Mouse (Mus musculus) kidney, adult 18-20 months (tissue): Measurements from ENCODE around the gene Dnaaf2.

Experiments used
- DNase-seq: peaks from one replicate; pipeline ENCODE4 v3.0.0; 2021

The Dnaaf2 gene

DNA sequence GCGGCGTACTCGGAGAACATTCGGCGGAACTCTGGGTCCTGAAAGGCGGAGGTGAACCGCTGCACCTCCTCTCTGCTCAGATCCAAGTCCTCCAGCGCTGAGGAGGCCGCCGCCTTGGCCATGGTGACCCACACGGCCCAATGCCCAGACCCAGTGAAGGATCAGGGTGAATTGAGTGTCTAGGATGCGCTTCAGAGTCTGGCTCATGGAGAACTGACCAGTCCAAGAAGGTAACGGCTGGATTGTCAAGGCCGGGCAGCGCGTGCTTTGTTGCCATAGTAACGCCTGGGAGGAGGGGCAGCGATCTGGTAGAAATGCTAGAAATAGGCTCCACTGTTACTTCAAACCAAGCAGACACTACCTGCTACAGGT, at the start of gene Dnaaf2:
Gene Dnaaf2, minus strand, starts transcription at position 266 of the 372 bp plus-strand sequence.
- peak; percentile 85 for DNase-seq

DNA sequence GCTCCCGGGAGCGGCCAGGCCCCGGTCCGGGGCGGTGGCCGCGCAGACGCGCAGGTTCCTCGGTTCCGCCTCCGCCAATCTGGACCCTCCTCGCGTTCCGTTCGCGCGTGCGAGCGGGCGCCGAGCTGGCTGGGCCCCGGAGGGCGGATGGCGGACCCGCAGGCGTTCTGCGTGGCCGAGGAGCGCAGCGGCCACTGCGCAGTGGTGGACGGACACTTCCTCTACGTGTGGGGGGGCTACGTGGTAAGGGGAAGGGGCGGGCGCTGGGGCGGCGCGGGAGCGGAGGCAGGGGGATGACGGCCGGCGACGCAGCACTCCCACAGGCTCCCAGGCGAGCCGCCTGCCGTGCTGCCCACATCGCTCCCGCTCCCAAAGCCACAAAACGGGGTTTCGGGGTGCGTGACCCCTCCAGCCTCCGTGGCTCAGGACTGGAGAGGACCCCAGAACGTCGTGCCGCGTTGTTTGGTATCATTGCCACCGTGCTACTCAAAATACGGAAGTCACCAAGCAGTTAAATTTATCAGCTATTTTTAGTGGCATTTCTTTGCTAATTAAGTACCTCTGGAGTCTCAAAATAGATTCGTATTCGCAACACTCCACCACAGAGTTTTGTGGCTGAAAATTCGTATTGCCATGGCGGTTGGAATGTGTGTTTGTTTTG, 43.7 kb upstream of the Dnaaf2 start:
- DNase-seq, result peak; percentile 66

DNA sequence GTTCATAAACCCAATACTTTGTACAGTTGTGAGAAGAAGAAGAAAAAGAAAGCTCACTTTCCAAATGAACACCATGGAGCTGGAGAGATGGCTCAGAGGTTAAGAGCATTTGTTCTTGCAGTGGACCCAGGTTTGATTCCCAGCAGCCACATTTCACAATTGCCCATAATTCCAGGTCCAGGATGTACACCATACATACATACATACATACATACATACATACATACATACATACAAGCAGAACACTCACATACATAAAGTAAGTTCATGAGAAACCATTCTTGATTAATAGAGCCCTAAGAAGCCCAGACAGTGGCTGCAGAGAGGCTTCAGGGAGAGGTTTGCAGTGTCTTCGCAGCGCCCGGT, 43.2 kb upstream of the Dnaaf2 start:
- DNase-seq, result no peak

DNA sequence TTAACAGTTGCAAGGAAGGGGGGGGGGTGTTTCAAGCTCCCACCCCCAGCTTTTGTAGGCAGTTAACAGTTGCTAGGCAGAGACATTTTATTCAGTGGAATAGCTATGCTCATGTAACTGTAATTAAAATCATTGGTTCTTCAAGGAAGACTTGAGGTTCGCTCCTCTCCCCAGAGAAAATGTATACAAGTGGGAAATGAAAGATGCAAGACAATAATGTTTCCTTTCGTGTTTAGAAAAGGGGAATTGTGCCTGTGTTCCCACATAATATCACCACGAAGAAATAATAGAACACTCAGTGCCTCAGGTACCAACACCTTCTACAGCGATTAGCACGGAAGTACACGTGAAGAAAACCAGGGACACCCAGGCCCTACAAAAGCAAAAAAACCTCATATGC, 42.6 kb upstream of the Dnaaf2 start, which contains the start of gene Klhdc1:
Gene Klhdc1, plus strand, starts transcription at position 301 of the 400 bp plus-strand sequence.
- no peak for DNase-seq

DNA sequence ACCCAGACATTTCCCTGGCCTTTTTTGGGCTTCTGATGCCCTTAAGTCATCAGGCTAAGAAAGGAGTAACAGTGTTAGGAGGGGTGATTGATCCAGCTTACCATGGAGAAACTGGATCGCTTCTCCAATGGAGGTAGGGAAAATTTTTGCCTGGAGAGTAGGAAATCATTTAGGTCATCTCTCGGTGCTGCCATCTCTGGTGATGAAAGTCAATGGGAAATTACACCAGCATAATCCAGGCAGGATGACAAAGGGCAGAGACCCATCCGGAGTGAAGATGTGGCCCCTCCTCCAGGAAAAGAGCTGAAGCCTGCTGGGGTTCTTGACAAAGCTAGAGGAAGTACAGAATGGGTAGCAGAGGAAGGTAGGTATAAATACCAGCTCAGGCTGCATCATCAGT, 40.1 kb upstream of the Dnaaf2 start:
- DNase-seq, result no peak

DNA sequence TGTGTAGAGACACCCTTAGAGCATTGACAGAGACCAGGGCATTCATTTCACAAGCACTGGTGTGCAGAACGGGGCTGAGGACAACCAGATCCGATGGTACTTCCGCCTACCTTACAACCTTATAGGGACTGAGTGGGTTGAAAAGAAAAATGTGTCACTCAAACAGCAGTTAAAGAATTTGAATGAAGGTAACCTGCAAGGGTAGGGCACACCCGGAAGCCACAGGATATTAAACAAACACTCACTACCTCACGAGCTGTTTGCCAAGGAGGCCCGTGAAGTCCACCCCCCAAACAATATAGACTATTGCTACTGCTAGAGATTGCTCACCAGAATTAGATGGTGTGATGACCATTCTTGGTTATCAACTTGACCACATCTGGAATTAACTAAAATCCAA, 37.6 kb upstream of the Dnaaf2 start:
- DNase-seq, result no peak

DNA sequence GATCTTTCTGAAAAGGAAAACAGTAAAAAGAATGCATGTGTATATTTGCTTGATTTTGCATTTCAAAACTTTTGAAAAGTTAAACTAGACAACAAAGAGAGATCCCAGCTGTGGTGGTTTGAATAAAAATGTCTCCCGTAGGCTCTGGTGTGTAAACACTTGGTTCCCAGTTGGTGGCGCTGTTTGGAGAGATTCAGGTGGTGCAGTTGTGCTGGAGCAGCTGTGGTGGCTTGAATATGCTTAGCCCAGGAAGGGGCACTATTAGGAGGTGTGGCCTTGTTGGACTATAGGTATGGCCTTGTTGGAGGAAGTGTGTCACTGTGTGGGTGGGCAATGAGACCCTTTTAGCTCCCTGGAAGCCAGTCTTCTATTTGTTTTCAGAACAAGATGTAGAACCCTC, 31.0 kb upstream of the Dnaaf2 start:
- no peak for DNase-seq

DNA sequence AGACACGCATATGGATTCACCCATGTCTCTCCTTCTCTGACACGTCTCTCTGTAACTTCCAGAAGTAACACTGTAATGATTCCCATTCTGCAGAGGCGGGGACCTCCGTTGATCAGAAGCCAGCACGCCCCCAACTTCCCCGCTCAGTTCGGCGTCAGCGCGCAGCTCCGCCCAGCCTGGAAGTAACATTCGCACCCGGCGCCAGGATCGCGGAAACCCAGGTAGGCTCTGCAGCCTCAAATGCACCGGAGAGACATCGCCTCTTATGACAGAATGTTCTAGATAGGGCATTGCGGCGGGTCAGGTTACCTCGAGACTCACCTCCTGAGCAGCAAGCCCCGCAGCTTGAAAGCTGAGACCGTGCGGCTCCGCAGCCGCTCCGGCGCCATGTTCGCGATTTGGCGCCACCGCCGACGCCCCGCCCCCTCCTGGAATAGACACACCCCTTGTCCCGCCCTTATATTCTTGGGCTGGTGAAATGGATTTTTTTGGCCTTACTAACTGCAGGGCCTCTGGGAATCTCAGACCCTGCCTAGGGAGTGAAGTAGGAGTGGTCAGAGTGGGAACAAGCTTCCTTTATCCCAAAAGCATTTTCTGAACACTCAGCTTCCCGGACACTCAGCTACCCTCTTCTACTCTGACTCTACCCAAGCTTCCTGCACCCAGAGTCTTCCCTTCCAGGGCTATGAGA, 29.7 kb upstream of the Dnaaf2 start, which contains the start of gene Pole2:
Gene Pole2, minus strand, starts transcription at position 420 of the 691 bp plus-strand sequence.
- DNase-seq, result peak; percentile 92

DNA sequence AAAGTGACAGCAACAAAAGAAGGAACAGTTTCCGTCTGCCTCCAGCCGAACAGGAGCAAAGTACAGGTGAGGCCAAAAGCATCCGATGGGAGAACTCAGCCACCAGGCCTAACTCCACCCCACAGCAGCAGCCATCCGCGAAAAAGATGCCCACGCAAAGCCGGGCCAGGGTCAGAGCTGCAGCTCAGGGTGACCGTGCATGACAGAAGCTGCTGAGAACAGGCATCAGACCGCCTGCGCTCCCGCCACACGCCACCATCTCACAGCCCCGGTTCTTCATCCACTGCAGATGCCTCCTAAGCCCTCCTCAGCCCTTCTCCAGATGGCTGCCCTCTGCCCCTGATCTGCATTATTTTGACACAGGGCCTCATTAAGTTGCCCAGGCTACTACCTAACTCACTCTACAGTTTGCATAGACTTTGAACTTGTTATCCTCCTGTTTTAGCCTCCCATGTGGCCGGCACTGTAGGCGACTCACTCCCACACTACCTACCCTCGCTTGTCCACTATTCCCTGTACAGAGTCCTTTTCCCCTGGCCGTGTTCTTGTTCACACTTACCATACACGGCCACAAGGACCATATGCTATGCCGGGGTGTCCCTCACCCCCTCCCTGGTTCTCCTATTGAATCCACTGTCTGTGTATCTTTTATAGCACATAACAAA, 22.5 kb upstream of the Dnaaf2 start:
- DNase-seq, result no peak

DNA sequence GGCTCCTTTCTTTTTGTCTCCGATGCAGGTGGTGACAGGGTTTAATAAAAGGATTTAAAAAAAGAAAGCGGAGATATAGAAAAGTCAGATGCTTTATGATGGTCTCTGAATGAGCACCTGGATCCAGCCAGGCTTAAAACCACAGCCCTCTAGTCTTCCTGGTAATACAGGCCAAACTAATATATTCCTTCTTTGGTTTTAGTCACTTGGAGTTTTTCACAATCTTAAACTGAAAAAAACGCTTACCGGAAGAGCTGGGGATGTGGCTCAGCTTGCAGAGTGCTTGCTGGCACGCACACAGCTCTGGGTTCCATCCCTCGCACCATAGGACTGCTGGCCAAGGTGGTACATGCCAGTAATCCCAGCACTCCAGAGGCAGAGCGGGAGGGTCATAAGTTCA, 18.4 kb upstream of the Dnaaf2 start:
- no peak for DNase-seq

DNA sequence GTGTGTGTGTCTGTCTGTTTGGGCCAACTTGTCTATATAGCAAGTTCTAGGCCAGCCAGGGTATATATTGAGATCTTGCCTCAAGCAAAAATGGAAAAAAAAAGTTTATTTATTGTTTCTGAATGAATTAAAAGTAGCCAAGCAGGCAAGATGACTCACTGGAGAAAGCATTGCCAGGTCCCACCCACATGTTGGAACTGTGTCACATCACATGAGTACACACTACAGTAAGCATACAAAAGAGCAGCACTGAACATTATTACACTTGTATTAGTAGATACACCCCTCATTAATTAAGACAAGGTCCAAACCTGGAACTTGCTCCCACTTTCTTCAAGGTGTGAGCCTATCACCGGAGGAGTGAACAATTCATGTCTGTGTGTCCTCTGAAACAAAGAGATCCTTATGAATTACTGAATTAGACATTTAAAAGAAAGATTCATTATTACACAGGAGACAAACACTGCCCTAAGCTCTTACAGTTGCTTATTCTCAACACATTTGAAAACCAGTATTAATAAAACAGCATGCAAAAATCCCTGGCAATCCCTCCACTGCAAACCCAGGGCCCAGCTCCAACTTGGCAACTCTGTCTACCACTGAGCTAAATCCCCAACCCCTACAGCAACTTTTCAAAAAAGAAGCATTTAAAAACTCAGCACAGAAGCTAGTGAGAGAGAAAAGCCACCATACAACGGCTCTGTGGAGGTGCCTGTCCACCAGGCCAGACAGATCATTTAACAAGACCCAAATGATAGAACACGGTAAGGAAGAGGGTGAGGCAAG, 17.0 kb upstream of the Dnaaf2 start:
- no peak for DNase-seq

DNA sequence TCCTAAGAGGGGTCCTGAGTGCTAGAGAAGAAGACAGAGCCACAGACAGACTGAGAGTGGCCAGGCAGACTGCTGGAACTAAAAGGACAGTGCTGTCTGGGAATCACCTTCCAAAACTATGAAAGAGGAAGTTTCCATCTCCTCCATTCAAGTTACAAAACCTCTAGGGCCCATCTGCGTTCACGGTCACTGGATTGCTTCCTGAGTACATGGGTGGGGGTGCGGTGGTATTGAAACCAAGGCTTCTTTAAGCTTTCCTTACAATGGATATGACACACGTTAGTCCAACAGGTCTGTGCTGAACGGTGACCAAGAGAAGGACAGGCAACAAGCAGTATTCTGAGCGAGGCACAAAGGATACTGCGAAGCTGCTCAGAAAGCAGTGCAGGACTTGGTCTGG, 16.2 kb upstream of the Dnaaf2 start:
- no peak for DNase-seq

DNA sequence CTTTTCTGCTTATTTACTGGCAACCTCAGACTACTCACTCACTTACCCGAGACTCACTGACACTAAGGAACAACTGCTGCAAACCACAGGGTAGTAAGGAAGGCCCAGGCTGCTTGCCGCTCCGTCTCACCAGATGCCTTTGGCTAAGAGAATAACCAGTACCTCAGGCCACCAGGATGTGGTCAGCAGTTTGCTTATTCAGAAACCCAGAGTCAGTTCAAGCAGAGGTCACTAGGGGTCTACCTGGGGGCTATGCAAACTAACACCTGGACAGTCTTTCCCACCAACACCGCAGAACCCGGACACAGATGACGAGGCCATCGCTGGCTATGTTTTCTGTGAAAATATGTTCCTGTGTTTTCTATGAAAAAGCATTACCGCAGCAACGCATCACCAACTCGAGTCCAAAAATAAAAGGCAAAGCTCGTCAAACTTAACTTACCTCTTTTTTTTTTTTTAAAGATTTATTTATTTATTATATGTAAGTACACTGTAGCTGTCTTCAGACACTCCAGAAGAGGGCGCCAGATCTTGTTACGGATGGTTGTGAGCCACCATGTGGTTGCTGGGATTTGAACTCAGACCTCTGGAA, 15.1 kb upstream of the Dnaaf2 start:
- DNase-seq, result no peak

DNA sequence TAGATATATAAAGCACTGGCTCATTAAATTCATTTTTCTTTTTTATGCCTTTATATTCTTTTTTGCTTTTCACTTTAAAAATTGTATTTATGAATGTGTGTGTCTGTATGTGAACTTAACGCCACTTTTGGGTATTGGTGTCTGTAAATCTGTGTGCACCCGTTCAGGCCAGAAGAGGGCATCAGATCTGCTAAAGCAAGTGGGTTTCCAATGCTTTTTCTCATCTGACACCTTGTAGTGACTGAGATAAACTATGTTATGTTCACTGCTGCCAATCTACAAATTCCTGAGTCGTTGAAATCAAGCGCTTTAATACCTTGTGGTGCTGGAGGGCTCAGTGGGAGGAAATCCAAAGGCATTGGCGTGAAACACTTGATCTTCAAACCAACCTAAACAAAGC, 12.8 kb upstream of the Dnaaf2 start:
- no peak for DNase-seq

DNA sequence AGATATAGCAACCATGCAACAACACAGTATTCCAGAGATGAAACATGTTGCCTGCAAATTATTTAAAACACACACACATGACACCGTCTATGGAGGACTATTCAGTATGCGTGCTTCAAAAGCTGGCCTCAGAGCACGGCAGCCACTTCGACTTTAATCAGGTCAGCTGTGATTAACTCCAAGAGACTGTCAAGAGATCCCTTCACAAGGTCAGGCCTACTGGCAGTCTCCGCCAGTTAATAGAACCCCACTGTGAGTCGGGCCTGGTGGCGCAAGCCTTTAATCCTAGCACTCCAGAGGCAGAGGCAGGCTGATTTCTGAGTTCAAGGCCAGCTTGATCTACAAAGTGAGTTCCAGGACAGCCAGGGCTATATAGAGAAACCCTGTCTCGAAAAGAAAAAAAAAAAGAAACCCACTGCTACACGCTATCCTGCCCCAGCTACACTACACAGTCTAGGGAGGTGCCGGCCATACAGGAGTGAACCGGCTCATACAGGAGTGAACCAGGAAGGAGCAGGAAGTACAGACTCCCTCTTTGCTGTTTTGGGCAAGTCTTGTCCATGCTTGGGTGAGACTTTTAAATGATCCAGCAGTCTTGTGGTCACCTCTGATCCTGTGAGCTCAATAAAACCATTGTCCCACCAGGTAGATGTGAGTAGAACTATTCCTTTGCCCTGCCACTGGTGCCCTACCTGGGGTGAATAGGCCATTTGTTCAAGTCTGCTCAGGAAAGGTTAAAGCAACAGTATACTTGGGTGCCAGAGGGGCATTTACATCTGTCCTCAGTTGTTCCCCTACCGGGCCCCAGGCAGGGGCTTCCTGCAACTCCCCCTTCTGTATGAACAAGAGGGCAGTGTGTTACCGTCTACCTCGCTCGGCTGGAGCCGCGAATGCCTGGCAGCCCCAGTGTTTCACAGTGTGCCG, 12.1 kb upstream of the Dnaaf2 start:
- no peak for DNase-seq

DNA sequence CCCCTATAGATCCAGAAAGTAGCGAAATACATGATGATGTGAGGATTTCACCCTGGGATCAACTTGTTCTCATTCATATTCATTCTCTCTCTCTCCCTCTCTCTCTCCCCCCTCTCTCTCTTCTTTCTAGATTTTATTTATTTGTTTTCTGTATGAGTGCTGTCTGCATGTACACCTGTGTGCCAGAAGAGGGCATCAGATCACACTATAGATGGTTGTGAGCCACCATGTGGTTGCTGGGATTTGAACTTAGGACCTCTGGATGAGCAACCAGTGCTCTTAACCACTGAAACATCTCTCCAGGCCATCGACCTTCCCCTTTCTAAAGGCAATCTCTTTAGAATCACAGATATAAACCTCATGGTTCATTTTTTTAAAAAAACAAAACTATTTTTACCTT, 10.3 kb upstream of the Dnaaf2 start:
- no peak for DNase-seq

DNA sequence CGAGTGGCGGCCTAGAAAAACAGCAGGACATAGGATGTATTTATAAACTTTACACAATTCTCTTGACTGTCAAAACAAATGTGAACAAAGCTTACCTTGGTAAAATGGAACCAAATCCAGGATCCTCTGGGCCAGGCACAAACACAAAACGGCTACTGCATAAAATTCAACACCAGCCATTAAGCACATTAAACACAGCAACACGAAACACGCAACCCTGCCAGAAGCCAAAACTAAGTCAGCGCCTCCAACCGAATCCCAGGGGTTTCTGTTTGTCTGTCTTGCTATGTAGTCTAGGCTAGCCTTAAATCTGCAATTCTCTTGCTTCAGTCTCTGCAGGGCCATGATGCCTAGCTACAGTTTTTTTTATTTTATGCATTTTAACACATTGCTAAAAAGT, 9.7 kb upstream of the Dnaaf2 start:
- DNase-seq, result no peak

DNA sequence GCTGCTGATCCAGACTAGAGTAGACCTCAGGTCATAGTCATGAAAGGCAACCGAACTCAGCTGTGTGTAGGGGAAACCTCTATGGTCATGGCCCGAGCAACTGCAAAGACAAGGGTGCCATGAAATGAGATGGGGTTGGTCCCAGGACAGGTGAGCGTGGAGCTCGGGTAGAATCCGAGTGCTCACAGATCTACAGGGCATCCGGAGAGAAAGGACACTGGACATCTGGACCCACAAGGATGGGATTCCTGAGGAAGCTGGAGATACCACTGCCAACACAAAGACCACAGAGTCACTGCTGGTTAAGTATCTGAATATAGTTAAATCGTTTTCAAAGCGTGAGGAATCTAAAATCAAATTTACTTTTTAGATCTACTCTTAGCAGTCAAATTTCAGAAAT, 9.2 kb upstream of the Dnaaf2 start:
- no peak for DNase-seq

DNA sequence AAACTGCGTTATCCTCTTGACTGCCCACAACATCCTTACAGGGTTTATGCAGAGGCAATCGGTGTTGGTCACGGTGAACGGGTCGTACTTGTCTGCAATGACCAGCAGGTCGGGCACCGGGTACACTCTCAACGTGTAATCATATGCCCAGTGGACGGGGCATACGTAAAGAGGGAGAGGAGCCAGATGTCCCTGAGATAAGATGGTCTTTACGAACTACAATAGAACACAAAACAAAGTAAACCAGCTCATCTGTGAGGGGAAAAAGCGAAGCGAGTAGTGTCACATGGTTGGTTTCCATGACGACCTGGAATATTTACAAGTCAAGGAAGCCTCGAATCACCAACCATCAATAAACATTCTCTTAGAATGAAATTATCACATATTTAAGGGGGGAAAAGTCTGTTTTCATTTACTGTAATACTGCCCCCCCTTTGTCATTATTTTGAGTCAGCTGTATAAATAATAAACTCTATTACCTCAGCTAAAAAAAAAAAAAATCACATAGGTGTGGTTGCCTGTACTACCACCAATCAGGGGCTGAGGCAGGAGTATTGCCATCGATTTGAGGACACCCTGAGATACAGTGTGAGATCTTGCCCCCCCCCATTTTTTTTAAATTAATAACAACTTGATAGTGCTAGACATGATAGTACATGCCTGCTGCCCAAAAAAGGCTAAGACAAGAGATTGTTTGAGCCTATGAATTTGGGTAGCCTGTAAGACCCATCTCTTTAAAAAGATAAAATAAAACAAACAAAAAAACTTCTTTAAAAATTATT, 6.0 kb upstream of the Dnaaf2 start, which contains the start of gene Gm49384:
Gene Gm49384, minus strand, starts transcription at position 216 of the 782 bp plus-strand sequence.
- no peak for DNase-seq

DNA sequence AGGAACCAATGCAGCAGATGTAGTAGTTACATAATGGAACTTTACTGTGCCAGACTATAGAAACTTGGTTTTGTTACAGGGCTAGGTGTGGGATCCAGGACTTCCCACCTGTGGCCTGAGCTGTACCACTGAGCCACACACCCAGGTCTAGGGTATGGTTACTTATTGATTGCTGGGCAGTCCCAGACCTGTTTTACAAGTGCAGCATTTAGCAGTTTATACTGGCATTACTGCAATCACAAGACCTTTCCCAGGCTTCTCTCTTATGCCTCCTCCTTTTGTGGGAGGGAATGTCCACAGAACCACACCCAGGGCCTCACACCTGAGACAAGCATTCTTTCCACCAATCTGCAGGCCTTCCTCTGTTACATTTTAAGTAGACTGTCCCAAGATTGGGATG, 756 bp upstream of the Dnaaf2 start:
- DNase-seq, result no peak
